Mouse (Mus musculus) 3134 (cell line): Measurements from ENCODE around the gene Eral1.
"Not testable (repeated sequence)": the region's sequence is repeated elsewhere in the genome, so short reads cannot be mapped to it uniquely, and the experiment has no call there.

ENCODE experiments used
- DNase-seq: peaks from one replicate; pipeline ENCODE4 v3.0.0-alpha.2; 2011; ENCODE audit warnings: low spot score; ENCODE audit not compliant: insufficient read length; ENCODE audit errors: extremely low read depth

The Eral1 gene

DNA sequence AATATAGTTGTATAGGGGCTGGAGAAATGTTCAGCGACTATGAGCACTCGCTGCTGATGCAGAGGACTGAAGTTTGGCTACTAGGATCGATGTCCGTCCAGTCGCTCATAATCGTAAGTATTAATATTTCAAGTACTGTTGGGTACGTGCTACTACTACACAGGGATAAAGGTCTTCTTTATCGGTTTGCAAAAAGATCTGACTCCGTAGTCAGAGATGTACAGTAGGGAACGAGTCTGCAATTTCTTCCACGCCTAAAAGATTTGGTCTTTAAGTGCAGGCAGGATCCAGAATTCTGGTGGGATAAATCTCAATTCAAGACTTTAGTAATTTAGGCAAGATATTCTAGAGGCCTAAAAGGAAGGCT, 13.9 kb upstream of the Eral1 start:
- DNase-seq = no peak

DNA sequence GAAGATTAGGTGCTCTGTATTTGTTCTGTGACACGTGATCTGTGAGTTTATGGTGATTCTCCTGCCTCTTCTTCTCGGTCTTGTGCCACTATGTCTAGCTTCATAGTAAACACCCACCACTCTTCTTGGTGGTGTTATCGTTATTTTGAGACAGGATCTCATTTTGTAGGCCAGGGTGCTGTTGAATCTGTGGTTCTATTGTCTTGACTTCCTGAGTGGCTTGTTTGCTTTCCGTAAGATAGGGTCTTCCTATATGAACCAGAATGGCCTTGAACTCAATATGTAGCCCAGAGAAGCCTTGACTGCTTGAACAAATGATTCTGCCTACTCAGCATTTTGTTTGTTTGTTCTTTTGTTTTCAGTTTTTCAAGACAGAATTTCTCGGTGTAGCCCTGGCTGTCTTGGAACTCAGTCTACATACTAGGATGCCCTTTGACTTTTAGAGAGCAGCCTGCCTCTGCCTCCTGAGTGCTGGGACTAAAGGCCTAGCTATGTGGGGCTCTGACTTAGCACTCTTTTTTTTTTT, 7.6 kb upstream of the Eral1 start:
- no peak for DNase-seq

DNA sequence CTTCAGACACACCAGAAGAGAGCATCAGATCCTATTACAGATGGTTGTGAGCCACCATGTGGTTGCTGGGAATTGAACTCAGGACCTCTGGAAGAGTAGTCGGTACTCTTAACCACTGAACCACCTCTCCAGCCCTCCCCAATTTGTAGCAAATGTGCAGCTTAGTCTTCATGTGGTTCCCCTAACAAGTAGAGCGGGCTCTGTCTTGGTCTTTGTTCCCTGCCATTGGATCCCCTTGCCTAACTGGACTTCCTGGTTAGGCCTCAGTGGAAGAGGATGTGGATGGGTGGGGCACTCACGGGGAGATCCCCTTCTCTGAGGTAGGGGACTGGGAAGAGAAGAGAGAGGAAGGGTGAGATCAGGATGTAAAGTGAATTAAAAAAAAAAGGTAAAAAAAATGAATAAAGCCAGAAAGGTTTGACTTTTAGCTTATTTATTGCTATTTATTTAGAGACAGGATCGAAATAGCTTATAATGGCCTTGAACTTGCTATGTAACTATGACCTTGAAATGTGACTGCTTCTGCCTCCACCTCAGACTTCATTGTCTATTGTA, 6.8 kb upstream of the Eral1 start:
- no peak for DNase-seq

DNA sequence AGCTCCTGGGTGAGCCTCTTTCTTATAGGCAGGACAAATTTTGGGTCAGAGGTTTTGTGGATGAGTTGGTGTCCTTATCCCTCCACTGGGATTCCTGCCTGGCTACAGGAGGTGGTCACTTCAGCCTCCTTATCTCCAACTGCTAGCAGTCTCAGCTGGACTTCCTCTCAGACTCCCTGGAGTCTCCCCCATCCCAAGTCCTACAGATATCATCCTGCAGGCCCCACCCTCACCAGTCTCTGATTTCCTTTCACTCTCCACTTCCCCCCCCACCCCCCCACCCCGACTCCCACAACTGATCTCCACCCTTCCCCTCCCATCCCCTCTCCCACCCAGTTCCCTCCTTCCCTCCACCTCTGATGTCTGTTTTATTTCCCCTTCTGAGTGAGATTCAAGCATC, 3.4 kb upstream of the Eral1 start:
- DNase-seq = no peak

DNA sequence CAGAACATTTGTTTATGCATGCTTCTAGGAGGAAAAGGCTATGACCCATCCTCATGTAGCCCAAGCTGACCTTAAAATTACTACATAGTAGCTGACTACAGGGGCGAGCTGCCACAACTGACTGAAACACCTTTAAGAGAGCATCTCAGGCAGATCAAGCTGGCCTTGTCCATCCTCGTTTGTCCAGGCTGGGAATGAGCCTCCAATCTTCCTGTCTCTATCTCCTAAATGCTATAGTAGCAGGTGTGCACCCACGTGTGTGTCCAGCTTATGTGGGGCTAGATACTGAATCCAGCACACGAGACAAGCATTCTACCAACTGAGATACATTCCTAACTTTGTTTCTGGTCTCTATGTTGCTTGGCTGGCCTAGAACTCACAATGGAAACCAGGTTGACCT, 5.5 kb downstream of the Eral1 start:
- DNase-seq = no peak

DNA sequence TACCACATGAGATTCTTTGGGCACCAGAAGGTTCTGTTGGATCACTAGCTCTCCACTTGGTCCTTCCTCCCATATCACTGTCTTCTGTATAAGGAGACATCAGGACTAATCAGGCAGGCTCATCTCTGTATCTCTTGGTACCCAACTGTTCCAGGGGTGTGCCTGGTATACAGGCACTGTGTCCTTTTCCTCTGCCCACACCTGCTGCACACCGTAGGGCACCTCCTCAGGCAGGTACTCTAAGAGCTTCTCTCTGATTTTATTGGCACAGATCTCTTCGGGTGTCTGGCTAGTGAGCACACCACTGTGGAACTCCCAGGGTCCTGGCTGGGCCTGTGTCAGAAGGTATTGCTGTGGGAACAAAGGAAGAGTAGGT, 5.9 kb downstream of the Eral1 start:
- DNase-seq = no peak

DNA sequence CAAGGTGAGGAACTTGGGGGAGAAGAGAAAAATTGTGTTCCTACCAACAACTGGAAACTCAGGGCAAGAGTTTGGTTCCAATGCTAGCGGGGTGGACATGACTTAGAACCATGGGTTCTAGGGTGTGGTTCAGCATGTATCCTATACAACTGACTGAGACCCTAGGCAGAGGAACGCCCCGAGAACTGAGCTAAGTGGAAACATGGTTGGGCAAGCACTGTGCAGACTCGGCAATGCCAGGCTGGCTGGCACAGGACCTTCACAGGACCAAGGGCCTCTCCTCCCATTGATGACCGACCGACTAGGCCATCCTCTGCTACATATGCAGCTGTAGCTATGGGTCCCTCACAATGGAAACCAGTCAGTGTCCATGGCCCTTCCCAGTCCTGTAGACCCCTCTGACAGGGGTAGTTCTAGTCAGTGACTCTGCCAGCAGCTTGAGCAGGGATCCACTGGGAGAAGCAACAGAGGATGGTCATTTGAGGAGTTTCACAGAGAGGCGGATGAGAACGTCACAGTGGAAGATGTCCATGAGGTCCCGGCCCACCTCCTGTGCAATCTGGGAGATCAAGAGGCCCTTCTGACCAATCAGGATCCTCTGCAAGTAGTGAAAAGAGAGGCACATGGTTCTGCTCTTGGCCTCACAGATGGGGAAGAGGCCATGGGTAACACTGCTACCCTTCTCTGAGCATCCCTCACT, 6.5 kb downstream of the Eral1 start:
- no peak for DNase-seq

DNA sequence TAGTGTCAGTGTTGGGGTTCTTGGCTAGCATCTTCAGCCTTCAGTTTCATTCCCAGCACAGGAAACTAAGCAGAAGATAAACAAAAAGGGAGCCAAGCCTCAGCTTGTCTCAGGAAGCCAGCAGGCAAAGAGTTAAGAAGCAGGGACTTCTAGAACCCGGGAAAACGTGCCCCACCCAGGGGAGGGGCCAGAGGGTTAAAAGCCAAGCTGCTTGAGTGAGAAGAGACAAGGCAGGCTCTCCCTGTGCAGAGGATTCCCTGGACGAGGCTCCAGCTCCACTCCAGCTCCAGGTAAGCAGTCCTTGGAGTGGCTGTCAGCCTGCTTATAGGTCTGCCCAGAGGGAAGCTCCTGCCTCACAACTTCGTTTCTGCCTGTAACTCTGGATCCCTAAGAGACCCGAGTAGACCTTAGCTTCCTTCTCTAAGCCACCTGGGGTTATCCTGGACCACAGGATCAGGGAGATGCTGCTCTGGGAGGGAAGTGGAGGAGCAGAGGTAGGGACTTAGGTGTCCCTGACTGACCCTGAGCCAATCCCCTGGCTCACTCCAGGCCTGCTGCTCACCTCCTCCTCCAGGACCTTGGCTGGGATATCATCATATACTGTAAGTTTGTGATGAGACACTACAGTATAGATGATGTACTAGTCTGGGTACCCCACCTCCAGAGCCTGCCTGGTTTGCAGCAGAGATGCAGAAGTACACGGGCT, 7.6 kb downstream of the Eral1 start:
- DNase-seq = no peak

DNA sequence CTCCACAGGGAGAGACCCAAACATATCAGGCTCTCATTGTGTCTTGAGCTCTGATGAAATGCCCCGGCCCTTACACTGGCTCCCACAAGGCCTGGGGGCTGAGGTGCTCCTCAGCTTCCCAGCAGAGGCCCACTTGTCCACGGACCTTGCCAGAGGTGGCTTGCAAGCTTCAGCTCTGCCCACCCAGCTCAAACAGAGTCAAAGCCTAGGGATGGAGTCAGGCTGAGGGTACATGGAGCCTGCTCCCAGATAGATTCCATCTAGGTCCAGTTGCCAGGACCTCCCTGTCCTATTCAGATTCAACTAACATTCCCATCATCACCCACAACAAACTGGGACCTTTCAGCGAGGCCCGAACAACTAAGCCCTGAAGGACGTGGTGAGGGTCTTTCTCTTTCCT, 8.2 kb downstream of the Eral1 start:
- DNase-seq = no peak

DNA sequence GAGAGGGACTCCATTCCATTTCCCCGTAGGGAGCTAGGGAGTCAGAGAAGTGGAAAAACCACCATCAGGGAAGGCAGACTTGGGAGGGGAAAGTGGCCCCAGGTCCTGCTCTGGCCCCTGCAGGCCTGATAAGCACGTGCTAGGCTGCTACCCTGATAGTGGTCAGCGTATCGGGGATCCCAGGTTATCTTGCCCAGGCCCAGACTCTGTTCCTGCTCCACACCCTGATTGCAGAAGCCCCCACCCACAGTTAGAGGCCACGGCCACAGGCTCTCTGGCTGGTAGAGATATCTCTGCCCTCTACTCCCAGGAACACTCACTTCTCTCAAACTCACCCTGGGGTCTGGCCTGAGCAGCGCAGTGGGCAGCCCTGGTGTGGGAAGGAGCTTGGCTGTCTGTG, 10.5 kb downstream of the Eral1 start:
- no peak for DNase-seq

DNA sequence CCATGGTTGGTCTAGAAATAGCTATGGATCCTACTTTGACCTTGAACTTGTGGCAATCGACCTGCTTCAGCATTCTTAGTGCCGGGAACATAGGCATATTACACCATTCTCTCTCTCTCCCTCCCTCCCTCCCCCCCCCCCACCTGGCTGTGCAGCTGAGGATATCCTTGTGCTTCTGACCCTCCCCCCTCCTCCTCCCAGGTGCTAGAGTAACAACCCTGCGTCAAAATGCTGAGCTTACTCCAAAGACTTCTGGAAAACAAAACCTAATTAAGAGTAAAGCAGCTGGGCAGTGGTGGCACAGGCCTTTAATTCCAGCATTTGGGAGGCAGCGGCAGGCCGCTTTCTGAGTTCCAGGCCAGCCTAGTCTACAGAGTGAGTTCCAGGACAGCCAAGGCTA, 11.1 kb downstream of the Eral1 start:
- DNase-seq = no peak

DNA sequence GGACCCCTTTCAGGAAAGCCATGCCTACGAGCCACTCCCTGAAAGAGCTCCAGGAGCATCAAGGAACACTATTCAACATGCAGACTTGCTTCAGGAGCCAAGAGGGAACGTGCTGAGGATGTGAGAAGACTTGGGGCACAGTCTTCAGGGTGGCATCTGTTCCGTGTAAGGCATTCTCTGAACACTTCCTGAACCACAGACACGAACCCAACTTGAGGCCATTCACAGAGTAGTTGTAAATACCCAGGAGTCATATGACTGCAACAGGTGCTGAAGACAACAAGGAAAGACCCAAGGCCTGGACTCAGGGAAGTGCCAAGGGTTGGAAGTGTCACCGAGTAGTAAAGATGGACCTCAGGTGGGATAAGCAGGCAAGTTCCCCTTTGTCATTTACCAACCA, 12.6 kb downstream of the Eral1 start:
- no peak for DNase-seq

DNA sequence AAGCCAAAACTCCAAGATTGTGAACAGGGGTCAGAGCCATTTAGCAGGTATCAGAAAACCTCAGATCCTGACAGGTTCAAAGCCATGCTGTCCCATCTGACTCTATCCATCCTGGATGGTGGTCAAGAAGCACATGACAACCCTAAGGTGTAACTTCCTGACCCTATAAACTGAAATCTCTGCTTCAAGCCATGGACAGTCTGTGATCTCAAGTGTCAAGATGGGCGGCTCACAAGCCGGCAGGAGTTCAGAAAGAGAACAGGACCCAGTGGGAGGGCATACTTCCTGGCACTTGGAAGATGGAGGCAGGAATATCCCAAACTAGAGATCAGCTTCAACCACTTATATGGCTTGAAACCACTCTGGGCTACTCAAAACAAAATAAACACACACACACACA, 13.5 kb downstream of the Eral1 start:
- no peak for DNase-seq

DNA sequence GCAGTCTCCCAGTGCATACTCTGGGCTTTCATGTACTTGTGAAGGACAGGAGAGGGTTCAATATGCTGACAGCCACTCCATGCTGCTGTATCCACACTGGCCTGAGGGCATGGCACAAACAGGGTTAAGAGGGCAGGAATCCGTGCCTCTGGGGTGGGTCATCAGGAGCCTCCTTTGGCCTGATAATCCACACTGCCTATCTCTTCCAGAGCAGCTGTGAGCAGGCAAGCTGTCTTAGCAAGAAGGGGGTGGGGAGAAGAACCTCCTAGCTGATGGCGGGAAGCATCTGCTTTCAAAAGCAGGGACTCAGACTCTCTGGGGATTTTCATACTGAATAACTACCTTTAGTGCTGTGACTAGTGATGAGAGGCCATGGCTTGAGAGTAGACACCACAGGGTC, 14.3 kb downstream of the Eral1 start:
- no peak for DNase-seq

DNA sequence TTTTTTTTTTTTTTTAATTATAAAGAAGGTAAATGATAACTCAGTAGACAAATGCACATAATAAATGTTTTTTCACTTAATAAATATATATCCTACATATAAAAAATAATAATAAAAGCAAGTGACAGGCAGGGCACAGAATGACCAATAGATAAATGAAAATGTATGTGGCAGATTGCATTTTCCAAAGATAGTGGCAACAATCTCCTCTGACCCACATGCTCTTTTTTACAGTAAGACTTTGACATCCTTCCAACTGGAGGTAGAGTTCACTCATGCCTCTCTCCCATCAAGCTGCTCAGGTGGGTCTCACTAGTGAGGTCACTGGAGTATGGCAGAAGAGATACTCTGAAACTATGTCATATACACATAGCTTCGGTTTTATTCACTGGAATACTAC, 17.6 kb downstream of the Eral1 start:
- no peak for DNase-seq

DNA sequence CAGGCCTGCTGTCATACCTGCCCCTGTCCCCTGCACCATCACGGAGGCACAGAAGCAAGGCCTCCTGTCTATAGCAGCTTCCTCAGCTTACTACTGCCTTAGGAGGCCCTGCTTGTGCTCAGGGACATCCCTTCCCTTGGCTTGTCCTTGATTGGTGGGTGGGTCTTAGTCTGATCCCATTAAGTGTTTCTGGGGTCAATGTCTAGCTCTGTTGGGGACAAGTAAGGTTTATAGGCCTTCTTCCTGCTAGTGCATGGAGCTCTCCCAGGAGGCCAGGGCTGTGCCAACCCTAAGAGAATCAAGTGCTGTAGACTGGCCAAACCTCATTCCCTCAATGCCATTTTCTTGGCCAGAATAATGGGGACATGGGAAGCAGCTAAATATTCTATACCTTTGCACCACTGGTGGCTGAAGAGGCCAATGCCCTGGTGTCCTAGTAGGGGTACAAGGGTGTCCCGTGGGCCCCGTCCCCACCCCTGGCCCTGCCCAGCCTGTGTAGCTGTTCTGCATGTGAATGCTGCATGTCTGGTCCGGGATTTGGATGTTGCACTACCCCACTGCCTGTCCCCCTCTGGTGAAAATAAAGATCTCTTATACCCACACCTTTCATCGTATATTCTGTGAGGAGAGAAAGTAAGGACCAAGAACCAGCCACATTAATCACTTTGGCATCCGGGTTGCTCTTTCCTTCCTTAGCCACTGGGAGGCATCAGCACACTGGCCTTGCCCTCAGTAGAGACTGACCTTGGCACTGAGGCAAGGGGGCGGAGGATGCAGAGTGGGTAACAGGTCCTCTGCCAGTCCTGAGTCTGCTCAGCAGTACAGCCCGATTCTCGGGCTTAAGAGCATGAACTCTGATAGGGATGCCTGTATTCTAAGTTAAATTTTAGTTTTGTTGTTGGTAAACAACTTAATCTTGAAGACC, 20.1 kb downstream of the Eral1 start:
- DNase-seq = peak; percentile 36

DNA sequence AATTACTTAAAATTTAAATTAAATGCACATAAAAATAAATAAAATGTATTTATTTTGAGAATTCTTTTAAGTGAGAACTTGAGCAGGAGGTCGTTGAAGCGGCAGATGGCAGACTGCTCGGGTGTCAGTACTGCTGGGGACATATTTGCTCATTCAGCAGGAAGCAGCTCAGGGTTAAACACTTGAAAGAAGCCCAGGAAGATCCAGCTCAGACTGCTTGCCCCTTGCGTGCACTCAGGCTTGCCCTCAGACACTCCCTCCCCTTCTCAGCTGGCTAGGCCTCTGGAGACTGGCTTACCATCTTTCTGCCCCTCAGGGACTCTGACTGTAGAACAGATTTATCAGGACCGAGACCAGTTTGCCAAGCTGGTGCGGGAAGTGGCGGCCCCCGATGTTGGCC, 23.2 kb downstream of the Eral1 start:
- no peak for DNase-seq

DNA sequence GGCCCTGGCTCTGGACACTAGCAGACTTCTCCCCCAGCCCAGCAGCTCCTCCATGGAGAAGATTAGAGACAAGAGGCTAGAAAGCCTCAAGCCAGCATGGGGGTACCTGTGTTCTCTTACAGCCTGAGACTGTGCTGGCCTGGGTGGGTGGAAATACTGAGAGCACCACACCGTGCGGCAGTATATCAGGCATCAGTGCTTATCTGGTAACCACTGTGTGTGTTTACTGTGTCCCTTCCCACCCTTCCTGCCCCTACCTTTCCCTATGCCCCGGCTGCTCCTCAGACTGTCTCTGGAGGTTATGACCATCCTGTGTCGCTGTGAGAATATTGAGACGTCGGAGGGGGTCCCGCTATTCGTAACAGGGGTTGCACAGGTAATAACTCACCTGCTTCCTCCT, 27.1 kb downstream of the Eral1 start:
- no peak for DNase-seq

DNA sequence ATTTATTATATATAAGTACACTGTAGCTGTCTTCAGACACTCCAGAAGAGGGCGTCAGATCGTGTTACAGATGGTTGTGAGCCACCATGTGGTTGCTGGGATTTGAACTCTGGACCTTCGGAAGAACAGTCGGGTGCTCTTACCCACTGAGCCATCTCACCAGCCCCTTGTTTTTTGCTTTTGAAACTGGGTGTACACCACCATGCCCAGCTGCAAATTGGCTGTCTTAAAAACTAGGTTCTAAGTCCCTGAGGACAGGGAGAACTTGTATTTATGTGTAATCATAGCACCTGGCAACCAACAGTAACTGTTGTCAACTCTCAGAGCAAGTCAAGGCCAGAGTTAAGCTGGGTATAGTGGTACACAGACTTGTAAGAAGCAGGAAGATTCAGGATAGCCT, 31.5 kb downstream of the Eral1 start:
- DNase-seq = not testable (repeated sequence)

DNA sequence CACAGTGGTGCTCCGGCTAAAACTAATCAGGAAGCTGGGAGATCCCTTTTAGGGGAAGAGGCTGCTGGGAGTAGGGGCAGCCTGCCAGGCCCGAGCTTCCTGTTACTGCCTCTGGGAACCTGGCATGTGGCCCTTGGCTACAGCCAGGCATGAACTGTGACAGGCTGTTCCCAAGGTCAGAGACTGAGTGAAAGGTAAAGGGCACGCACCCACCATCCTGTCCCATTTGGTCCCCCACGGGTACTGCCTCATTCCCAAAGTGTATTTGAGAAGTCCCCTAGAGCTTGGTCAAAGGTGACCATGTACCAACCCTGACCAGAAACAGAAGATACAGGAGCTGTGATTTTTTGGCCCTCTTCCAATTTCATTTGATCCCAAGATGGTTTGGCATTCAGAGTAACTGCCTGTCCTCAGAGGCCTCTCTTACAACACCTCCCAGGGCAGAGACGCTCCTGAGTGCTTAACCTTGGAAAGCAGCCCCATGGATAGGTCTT, 35.4 kb downstream of the Eral1 start:
- DNase-seq = peak; percentile 57

DNA sequence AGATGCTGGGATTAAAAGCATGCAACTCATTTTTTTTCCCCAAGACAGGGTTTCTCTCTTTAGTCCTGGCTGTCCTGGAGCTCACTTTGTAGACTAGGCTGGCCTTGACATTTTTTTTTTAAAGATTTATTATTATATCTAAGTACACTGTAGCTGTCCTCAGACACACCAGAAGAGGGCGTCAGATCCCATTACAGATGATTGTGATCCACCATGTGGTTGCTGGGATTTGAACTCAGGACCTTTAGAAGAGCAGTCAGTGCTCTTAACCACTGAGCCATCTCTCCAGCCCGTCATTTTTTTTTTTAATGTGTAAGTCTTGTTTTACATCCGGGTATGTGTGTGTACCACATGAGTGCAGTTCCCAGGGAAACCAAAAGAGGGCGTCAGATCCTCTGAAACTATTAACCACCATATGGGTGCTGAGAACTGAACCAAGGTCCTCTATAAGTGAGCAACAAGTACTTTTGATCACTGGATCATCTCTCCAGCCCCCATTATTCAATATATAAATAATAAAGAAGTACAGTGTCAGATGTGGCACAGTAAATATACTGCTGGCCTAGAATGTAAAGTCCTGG, 37.8 kb downstream of the Eral1 start:
- not testable (repeated sequence) for DNase-seq
